Mouse (Mus musculus) midbrain, embryonic 14.5 days (tissue): Measurements from ENCODE around the gene Igf1r. TPM values are rescaled to one million over a fixed set of nuclear protein-coding genes. Genes with fewer than 3 reads are reported as not detected.

ENCODE experiments used
- ATAC-seq: fragments of 200-750 bp; cut with Nextera tagmentation; 2 replicates; pipeline ENCODE4 v1.8.0; 2017; ENCODE audit warnings: moderate number of reproducible peaks, moderate library complexity; ENCODE audit not compliant: low FRiP score, low TSS enrichment
- DNase-seq: peaks from one replicate; pipeline ENCODE4 v3.0.0-alpha.2; 2015
- H3K27ac ChIP-seq: fragments of 300-500 bp; sonication (generic); replicated peaks from 2 replicates; pipeline ENCODE4 v1.5.1; 2014; ENCODE audit warnings: mild to moderate bottlenecking, low read depth, low read length, moderate library complexity
- H3K27me3 ChIP-seq: fragments of 300-500 bp; sonication (generic); 2 replicates; pipeline ENCODE4 v1.6.1; 2014; ENCODE audit warnings: low read length, control low read depth, mixed read lengths; ENCODE audit not compliant: control insufficient read depth, insufficient read depth
- H3K36me3 ChIP-seq: fragments of 300-500 bp; sonication (generic); 2 replicates; pipeline ENCODE4 v1.6.1; 2014; ENCODE audit warnings: low read length, control low read depth; ENCODE audit not compliant: control insufficient read depth, insufficient read depth
- H3K4me1 ChIP-seq: fragments of 300-500 bp; sonication (generic); 2 replicates; pipeline ENCODE4 v1.6.1; 2014; ENCODE audit warnings: mild to moderate bottlenecking, antibody characterized with exemption, low read length, control low read depth; ENCODE audit not compliant: control insufficient read depth, insufficient read depth
- H3K4me2 ChIP-seq: fragments of 300-500 bp; sonication (generic); 2 replicates; pipeline ENCODE4 v1.6.1; 2014; ENCODE audit warnings: mild to moderate bottlenecking, low read length, moderate library complexity
- H3K4me3 ChIP-seq: fragments of 300-500 bp; sonication (generic); replicated peaks from 2 replicates; pipeline ENCODE4 v1.5.1; 2014; ENCODE audit warnings: low read depth, low read length
- H3K9ac ChIP-seq: fragments of 300-500 bp; sonication (generic); replicated peaks from 2 replicates; pipeline ENCODE4 v1.6.1; 2014; ENCODE audit warnings: mild to moderate bottlenecking, low read length, moderate library complexity
- H3K9me3 ChIP-seq: fragments of 300-500 bp; sonication (generic); 2 replicates; pipeline ENCODE4 v1.6.1; 2016; ENCODE audit warnings: low read length, control low read depth, mixed read lengths; ENCODE audit not compliant: control insufficient read depth
- WGBS: fragments of 180-500 bp; shearing (Covaris S2); extraction: QIAGEN DNeasy Blood & Tissue Kit; methylation state at CpG from one replicate; pipeline ENCODE4 v1.1.7; 2014; 5-methylcytosine and 5-hydroxymethylcytosine counted together
- polyA plus RNA-seq: library from polyadenylated mRNA; unstranded; fragments of >200 nt; fragmentation: Nextera tagmentation; extraction: Ambion mirVana; gene quantifications from 2 replicates; pipeline ENCODE4 v1.2.1, GENCODE M21; 2014

Igf1r gene
- polyA plus RNA-seq, 1 experiment from 2014 or later = 25.8 TPM

DNA sequence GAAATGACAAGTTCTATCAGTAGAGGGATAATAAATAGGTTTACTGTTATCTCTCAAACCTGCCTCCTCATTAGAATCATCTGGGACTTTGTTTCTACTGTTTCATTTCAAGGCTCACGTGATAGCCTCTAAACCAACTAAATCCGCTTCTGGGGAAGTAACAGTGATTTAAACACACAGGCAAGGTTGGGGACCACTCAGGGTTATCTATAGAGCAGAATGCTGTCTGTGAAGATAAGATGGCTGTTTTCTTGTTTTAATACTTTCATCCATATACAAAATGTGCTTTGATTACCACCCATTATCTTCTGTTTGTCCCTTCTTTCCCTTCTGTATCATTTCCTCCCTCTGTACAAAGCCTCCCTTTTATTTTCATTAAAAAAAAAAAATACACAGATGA lies 172.7 kb downstream of the Igf1r start:
- H3K4me2 ChIP-seq = no peak overlapping the region
- no peaks in the 10 kb centered on the region for H3K9me3 ChIP-seq
- no peaks in the 10 kb centered on the region for H3K27me3 ChIP-seq
- H3K4me3 ChIP-seq = no peak overlapping the region
- H3K9ac ChIP-seq = no peak overlapping the region
- WGBS = 63% methylated on average over 2 of the region's 2 CpGs
- DNase-seq (no peak), ATAC-seq (no peak)
- no peak overlapping the region for H3K27ac ChIP-seq
- H3K4me1 ChIP-seq = peaks cover 13% of the 10 kb centered on the region
- no peaks in the 10 kb centered on the region for H3K36me3 ChIP-seq

DNA sequence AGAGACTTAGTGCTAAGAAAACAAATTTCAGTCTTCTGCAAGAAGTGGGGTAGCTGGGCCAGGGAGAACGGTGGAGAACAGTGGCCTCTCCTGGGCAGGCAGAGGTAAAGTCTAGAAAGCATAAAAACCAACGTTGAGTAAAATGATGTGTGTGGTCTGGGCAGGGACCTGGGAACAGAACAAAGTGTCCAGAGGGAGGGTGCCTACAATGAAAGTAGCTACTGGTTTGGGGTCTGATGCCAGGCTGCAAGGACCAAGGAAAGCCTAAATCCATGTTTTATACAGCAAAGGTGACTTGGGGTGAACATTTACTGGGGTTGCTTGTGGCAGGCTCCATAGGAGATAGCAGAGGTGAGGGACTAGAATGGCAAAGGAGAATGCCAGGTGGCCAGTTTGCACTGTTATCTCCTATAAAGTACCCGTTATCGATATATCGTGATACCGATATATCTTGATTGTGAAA lies 175.2 kb downstream of the Igf1r start:
- WGBS = 34% methylated on average over 6 of the region's 6 CpGs
- peak; percentile 68 for DNase-seq

DNA sequence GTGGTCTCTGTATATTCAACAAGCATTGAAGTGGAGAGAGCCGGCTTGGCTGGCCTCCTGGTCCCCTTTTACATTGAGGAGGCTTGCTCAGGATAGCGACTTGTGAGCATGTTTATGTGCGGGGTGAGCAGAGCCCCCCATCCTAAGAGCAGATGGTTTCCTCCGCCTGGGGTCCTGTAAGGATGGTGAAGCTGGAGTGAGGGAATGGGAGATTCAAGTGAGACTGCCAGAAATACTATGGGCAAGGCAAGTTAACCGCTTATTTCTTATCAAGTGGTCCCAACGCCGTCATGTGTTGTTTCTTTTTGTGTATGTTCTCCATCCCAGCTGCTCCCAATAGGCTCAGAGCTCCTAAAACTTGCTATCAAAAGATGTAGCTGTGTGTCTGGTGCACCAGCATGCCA lies 175.6 kb downstream of the Igf1r start:
- WGBS = 4% methylated on average over 7 of the region's 7 CpGs
- peak overlapping the region; percentile 97 for H3K27ac ChIP-seq
- H3K36me3 ChIP-seq = no peaks in the 10 kb centered on the region

More for the DNA sequence above, 175.2 kb downstream of the Igf1r start:
- no peaks in the 10 kb centered on the region for H3K36me3 ChIP-seq
- ATAC-seq = no peak
- H3K27me3 ChIP-seq = no peaks in the 10 kb centered on the region
- H3K4me2 ChIP-seq = peak overlapping the region; percentile 77
- peaks cover 33% of the 10 kb centered on the region for H3K4me1 ChIP-seq
- H3K9me3 ChIP-seq = no peaks in the 10 kb centered on the region
- H3K27ac ChIP-seq = peak overlapping the region; percentile 97
- 0 out of 2 replicates have a peak overlapping the region, but pooled peaks have one; percentile 56 for H3K4me3 ChIP-seq
- H3K9ac ChIP-seq = peak overlapping the region; percentile 71; the same call in 1 of the 2 replicates

DNA sequence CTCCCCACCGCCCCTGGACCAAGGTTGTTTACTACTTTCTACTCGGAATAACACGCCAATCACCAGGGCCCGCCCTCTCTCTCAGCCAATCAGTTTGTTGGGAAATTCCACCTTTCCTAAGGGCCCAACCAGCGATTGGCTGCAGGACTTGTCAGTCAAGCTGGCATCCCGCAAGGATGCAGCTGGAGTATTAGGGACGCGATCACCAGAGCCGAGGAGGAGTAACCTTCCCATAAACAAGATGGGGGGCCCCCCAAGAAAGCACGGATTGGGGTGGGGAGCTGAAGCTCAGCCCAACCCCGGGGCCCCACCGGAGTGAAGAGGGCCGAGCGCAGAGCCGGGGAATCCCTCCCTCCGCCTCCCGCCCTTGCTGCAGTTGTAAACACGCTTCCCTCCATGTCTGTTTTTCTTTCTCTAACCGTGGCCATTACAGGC lies 176.5 kb downstream of the Igf1r start:
- Histone ChIP-seq H3K4me1 (peaks cover 38% of the 10 kb centered on the region), H3K4me3 (peak overlapping the region; percentile 56), H3K9ac (peak overlapping the region; percentile 71), H3K9me3 (no peaks in the 10 kb centered on the region), H3K27ac (peak overlapping the region; percentile 97), H3K27me3 (no peaks in the 10 kb centered on the region), H3K4me2 (peak overlapping the region; percentile 77), H3K36me3 (no peaks in the 10 kb centered on the region)
- DNase-seq (peak; percentile 99), ATAC-seq (peak; percentile 93)
- WGBS = under 1% methylated on average over 19 of the region's 19 CpGs

More for the DNA sequence above, 175.6 kb downstream of the Igf1r start:
- H3K4me1 ChIP-seq = peaks cover 37% of the 10 kb centered on the region
- DNase-seq (peak; percentile 64), ATAC-seq (no peak)
- H3K4me3 ChIP-seq = peak overlapping the region; percentile 56
- no peaks in the 10 kb centered on the region for H3K9me3 ChIP-seq
- peak overlapping the region; percentile 77 for H3K4me2 ChIP-seq
- H3K9ac ChIP-seq = peak overlapping the region; percentile 71
- H3K27me3 ChIP-seq = no peaks in the 10 kb centered on the region

DNA sequence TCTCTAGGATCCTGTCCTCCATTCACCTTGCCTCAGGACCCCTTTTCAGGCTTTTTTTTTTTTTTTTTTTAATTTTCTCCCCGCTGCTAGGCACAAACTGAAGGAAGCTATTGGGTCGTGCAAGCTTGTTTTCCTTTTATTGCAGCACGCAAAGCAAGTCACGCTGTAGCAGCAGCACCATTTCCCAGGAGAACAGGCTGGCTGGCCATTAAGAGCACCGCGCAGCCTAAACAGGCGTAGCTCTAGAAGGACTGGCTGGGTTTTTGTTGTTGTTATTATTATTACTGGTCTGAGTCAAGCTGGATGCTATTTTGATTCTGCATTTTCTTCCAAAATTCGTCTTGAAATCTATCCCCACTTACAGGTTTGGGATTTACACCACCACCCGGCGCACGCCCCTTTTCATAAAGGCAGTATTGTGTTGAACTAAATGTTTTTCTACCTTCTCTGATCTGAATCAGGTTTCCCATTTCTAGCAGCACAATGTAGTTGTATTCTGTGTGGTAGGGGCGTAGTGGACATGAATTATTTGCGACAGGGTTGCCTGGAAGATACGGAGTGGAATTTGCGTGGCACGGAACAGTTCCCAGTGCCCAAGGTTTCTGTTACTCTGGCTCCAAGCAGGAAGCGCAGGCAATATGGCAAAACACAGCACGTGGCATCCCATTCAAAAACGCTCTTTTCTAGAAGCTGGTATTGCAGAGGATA lies 177.1 kb downstream of the Igf1r start:
- Histone ChIP-seq H3K9me3 (no peaks in the 10 kb centered on the region), H3K27me3 (no peaks in the 10 kb centered on the region), H3K27ac (peak overlapping the region; percentile 97), H3K9ac (peak overlapping the region; percentile 71), H3K36me3 (no peaks in the 10 kb centered on the region), H3K4me3 (peak overlapping the region; percentile 56), H3K4me1 (peaks cover 38% of the 10 kb centered on the region), H3K4me2 (peak overlapping the region; percentile 77)
- peak; percentile 95 for DNase-seq
- peak; percentile 70 for ATAC-seq
- WGBS = 2% methylated on average over 19 of the region's 19 CpGs

DNA sequence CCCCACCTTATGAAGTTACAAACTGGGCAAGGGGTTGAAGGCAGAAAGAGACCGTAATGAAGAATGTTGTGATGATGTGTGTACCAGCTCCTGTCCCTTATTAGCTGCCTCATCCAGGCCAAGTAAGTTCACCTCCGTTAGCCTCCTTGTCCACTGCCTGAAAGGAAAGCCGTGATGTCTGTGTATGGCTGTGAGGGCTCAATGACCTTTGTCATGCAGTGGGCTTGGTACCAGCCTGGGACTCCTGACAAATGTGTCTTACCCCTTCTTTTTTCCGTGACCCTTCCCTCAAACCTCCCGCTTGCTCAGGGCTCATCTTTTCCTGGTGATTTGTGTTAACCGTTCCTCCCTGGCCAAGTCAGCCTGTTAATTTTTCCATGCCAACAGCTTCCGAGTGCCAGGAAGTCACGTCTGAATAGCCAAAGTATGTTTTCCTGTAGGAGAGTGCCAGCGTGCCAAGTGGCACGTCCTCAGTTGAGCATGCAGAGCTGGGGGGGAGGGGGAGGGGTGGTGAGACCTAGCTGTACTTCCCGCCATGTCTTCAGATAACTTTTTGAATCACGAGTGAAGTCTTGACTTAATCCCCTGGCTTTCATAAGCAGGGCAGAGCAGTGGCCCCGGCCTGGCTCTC lies 178.4 kb downstream of the Igf1r start:
- Histone ChIP-seq H3K27me3 (no peaks in the 10 kb centered on the region), H3K4me3 (no peak overlapping the region), H3K4me2 (no peak overlapping the region), H3K36me3 (no peaks in the 10 kb centered on the region), H3K9me3 (no peaks in the 10 kb centered on the region), H3K27ac (no peak overlapping the region), H3K4me1 (peaks cover 36% of the 10 kb centered on the region), H3K9ac (no peak overlapping the region)
- peak; percentile 33 for DNase-seq
- no peak for ATAC-seq
- 65% methylated on average over 13 of the region's 13 CpGs for WGBS

DNA sequence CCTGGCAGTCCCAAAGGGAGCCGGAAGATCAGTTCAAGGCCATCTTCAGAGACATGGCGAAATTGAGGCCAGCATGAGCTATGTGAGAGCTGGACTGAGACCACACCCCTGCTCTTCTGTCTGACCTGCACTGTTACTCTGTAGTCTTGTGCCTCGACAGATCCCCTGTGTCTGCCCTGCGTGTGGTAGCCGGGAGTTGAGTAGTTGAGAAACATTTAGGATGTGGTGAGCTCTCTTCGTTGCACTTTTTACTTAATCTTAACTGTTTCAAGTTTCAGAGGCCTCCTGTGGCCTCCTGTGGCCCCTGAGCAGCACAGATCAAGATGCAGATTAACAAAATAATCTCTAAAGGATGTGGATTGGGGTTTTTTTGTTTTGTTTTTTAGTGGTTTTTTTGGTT lies 181.1 kb downstream of the Igf1r start:
- Histone ChIP-seq H3K4me2 (no peak overlapping the region), H3K27me3 (no peaks in the 10 kb centered on the region), H3K9ac (no peak overlapping the region), H3K4me3 (no peak overlapping the region), H3K27ac (no peak overlapping the region), H3K9me3 (no peaks in the 10 kb centered on the region), H3K4me1 (peaks cover 28% of the 10 kb centered on the region), H3K36me3 (no peaks in the 10 kb centered on the region)
- DNase-seq (no peak), ATAC-seq (no peak)
- WGBS = 47% methylated on average over 6 of the region's 6 CpGs

DNA sequence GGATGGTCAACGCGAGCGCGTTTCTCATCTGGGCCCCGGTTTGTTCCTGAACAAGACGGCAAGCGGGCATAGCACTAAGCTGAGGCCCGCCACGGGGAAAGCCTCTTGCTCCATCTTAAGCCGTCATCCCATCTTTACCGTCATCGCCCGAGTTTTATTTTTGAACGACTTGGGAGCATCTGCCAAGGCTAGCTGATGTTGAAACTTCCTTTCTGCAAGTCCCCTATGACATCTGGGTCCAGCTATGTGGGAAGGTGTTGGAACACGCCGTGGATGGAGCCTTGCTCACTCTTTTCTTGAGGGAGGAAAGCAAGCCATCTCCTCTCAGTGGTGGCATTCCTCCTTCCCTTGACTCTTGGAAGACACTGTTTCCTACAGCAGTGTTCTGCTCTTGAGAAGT lies 182.3 kb downstream of the Igf1r start:
- no peak overlapping the region for H3K9ac ChIP-seq
- no peaks in the 10 kb centered on the region for H3K27me3 ChIP-seq
- no peak overlapping the region for H3K4me3 ChIP-seq
- DNase-seq (no peak), ATAC-seq (no peak)
- H3K36me3 ChIP-seq = no peaks in the 10 kb centered on the region
- no peak overlapping the region for H3K4me2 ChIP-seq
- no peaks in the 10 kb centered on the region for H3K9me3 ChIP-seq
- H3K4me1 ChIP-seq = peaks cover 28% of the 10 kb centered on the region
- H3K27ac ChIP-seq = no peak overlapping the region
- WGBS = 91% methylated on average over 16 of the region's 16 CpGs
